In the genomic region with DNA sequence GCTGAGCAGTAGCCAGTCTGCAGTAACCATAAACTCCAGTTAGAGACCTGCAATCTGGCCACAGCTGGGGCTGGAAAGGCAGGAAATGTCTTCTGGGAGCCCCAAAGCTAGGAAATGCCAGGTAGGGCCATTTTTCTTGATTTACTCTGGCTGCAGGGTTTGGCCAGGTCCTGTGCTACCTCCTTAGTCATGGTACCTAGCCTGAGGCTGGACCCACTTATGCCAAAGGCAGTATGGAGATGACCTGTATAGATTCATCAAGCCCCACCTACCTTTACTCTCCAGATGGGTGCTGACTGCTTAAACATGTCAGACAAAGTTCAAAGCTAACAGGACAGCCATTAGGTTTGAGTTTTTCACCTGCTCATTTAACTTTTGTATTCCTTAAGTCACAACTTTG, we compare ENCODE assay signal across 13 mouse cellular contexts. TPM values are rescaled to one million over a fixed set of nuclear protein-coding genes. Genes with fewer than 3 reads are reported as not detected.
"Had no signal": no experiment of that assay in that cellular context is flagged by ENCODE, and none has a peak within 500 bp of the region (broad histone marks: within the 10 kb centered on the region; RNA-seq: fewer than 3 reads in every experiment).

No protein-coding gene starts in this region.

- H3K27me3 ChIP-seq: neural tube, embryonic 12.5 days had no signal

- H3K4me3 ChIP-seq: liver, embryonic 12.5 days; midbrain, embryonic 10.5 days; neural tube, embryonic 12.5 days had no signal

- H3K27ac ChIP-seq: liver, embryonic 12.5 days; midbrain, embryonic 10.5 days; neural tube, embryonic 12.5 days had no signal

- H3K9ac ChIP-seq: liver, embryonic 12.5 days; lung, embryonic 14.5 days; neural tube, embryonic 12.5 days had no signal

- H3K4me1 ChIP-seq: liver, embryonic 12.5 days; midbrain, embryonic 10.5 days had no signal

- ATAC-seq: inflammation-experienced regulatory T-cells, adult 6 months; intestine, postnatal 0 days; liver, embryonic 12.5 days had no signal

- H3K36me3 ChIP-seq: liver, embryonic 12.5 days had no signal

- H3K4me2 ChIP-seq: liver, embryonic 12.5 days; lung, embryonic 14.5 days; neural tube, embryonic 12.5 days had no signal

- DNase-seq: layer of hippocampus, adult 9-11 months; layer of hippocampus, postnatal 36 days; lung, embryonic 14.5 days; lung, postnatal 10 days; lung, postnatal 4 days; midbrain, embryonic 14.5 days; thymus, adult 18-20 months; thymus, postnatal 14 days had no signal

RNA-seq across cellular contexts. Expression of a gene that starts 45.0 kb away (rescaled TPM):
- polyA plus RNA-seq: inflammation-experienced regulatory T-cells, adult 6 months; midbrain, embryonic 14.5 days; neural tube, embryonic 12.5 days had no signal
